Mouse (Mus musculus): ENCODE measurements around the gene Gm9507. TPM values are rescaled to one million over a fixed set of nuclear protein-coding genes. Genes with fewer than 3 reads are reported as not detected.
"Not testable (repeated sequence)": the region's sequence is repeated elsewhere in the genome, so short reads cannot be mapped to it uniquely, and the experiment has no call there.

Gm9507 gene
- not detected in 2 replicates for total RNA-seq (2014; fragmentation: Nextera tagmentation)
- total RNA-seq (2017), result not detected in 2 replicates

DNA sequence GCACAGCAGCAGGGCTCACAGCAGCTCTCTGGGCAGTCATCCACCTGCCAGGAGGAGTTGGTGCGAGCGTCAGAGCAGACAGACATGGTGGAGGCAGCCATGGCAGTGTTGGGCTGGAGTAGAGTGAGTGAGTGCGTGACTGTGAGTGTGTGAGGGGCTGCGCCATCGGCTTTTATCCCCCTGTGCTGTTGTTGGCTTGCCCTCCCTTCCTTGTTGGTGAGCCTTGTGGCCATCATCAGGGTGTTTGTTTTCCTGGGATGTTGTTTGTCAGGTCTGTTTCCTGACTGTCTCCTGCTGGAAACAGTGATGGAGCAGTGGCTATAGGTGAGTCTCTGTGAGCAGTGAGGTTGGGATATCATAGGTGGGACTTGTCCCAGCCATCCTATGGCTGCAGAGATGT, at the start of gene Gm9507:
TSS of gene Gm9507 (minus strand) at position 101 of the 400 bp plus-strand sequence.
- no peak for ATAC-seq (replicated peaks; ENCODE audit: low FRiP score, low TSS enrichment, poor library complexity, severe bottlenecking)

DNA sequence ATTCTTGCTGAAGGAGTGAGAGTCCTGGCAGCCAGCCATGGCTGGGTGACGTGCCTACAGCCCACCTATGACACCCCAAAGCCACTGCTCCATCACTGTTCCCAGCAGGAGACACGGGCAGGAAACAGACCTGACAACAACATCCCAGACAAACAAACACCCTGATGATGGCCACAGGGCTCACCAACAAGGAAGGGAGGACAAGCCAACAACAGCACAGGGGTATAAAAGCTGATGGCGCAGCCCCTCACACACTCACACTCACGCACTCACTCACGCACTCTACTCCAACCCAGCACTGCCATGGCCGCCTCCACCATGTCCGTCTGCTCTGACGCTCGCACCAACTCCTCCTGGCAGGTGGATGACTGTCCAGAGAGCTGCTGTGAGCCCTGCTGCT, 40.9 kb upstream of the Gm9507 start, which contains the start of gene Gm10318:
TSS of gene Gm10318 (plus strand) at position 301 of the 400 bp plus-strand sequence.
- no peak for ATAC-seq (replicated peaks; ENCODE audit: low FRiP score, low TSS enrichment, poor library complexity, severe bottlenecking)

DNA sequence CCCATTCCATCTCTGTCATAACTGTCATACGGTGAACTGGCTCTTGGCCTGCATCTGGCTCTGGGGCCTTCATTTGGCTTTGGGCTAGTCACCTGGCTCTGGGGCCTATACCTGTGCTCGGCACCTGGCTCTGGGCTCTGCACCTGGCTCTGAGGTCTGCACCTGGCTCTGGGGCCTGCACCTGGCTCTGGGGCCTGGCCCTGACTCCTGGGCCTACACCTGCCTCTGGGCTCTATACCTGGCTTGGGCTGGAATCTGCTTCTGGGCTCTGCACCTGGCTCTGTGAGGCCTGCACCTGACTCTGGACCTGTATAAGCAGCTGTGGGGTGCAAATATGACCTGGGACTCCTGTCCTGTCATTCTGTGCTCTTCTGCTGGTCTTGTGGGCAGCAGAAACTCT, 35.9 kb upstream of the Gm9507 start:
- no peak for ATAC-seq (replicated peaks; ENCODE audit: low FRiP score, low TSS enrichment, poor library complexity, severe bottlenecking)

DNA sequence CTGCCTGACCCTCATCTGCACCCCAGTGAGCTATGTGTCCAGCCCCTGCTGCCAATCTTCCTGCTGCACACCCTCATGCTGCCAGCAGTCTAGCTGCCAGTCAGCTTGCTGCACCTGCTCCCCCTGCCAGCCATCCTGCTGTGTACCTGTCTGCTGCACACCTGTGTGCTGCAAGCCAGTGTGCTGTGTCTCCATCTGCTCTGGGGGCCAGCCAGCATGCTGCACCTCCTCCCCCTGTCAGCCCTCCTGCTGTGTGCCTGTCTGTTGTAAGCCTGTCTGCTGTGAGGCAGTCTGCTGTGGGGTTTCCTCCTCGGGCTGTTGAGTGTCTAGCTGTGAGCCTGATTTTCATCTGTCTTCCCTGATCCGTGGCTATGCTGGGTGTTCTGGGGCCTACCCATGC, 35.3 kb upstream of the Gm9507 start:
- ATAC-seq (replicated peaks; ENCODE audit: low FRiP score, low TSS enrichment, poor library complexity, severe bottlenecking), result no peak

DNA sequence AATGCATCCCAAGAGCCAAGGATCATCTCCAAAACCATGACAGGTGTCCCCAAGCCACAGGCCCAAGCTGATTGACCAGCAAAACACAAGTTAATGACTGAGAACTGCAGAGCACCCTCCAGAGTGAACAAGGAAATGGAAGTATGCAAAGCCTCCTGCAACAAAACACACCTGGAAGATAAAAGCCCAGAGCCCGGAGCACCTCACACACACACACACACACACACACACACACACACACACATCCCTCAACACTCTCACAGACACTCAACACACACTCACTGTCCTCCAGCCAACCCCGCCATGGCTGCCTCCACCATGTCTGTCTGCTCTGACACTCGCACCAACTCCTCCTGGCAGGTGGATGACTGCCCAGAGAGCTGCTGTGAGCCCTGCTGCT, 34.9 kb upstream of the Gm9507 start, which contains the start of gene Gm36176:
TSS of gene Gm36176 (plus strand) at position 301 of the 400 bp plus-strand sequence.
- no peak for ATAC-seq (replicated peaks; ENCODE audit: low FRiP score, low TSS enrichment, poor library complexity, severe bottlenecking)

DNA sequence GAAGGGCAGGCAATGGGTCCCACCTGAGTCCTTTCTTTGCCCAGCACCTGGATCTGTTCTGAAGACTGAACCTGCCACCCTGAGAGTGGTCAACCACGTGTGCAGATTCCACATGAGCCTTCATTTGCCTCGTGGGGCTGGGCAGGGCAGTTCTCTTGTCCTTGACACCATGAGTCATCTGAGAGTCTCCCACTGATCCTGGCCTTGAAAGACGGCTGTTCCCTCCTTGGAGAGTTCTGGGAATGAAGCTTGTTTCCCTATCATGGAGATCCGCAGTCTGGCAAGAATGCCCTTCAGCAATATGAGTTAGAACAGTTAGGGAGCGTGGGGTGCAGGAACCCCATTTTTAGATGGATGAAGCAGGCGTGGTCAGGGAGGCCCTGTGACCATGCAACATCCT, 27.4 kb upstream of the Gm9507 start:
- ATAC-seq (replicated peaks; ENCODE audit: low FRiP score, low TSS enrichment, poor library complexity, severe bottlenecking), result no peak

DNA sequence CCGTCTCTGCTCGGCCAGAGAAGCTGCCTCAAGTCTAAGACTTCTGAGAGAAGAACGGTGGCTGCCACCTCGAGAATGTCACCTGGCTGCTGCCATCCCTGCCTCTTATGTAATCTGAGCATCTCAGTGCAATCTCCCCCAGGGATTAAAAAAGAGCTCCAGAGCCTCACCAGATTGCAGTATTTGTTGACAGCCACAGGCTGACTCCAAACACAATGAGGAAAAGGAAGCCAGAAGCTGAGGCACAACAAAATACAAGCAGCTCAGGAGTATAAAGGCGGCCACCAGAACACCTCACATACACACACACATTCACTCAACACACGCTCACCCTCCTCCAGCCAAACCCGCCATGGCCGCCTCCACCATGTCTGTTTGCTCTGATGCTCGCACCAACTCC, 24.0 kb upstream of the Gm9507 start, which contains the start of gene Krtap10-10:
TSS of gene Krtap10-10 (plus strand) at position 301 of the 400 bp plus-strand sequence.
- ATAC-seq (replicated peaks; ENCODE audit: low FRiP score, low TSS enrichment, poor library complexity, severe bottlenecking), result no peak

DNA sequence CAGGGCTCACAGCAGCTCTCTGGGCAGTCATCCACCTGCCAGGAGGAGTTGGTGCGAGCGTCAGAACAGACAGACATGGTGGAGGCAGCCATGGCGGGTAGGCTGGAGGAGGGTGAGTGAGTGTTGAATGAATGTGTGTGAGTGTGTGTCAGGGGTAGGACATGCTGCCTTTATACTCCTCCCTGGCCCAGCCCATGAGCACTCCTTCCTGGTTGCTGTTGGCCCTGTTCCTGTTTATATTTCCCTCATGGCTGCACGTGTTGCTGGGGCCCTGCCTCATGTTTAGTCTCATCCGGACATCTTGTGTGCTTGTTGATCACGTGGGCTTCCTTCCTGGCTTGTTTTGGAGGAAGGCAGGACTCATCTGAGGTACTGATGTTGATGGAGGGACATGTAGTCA, 15.3 kb upstream of the Gm9507 start, which contains the start of gene Krtap10-4:
TSS of gene Krtap10-4 (minus strand) at position 145 of the 400 bp plus-strand sequence.
- ATAC-seq (replicated peaks; ENCODE audit: low FRiP score, low TSS enrichment, poor library complexity, severe bottlenecking), result no peak

DNA sequence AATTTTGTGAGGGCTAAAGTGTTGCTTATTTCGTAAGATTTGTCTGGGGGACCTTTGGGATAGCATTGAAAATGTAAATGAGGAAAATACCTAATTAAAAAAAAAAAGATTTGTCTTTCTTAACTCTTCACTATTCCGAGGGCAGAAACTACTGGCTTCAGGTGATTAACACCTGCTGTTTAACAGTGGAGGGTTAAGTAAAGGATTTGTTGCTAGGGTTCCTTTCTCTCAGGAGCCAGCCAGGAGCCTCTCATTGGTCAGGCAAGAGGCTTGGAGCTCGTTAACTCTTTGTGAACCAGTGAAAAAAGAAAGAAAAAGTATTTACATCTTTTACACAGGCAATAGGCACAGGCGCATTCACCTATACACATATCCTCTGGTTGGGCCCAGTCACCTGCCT, 7.6 kb upstream of the Gm9507 start:
- ATAC-seq (replicated peaks; ENCODE audit: low FRiP score, low TSS enrichment, poor library complexity, severe bottlenecking), result no peak

DNA sequence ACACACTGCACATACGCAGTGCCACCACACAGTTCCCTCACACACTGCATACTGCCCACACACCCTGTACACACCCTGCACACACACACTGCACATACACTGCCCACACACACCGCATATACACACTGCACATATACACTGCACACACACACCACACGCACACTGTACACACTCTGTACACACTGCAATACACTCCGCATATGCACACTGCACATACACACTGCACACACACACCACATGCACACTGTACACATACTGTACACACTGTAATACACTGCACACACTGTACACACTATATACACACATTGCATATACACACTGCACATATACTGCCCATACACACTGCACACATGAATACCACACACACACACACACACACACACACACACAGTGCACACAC, 6.9 kb upstream of the Gm9507 start:
- ATAC-seq (replicated peaks; ENCODE audit: low FRiP score, low TSS enrichment, poor library complexity, severe bottlenecking), result no peak

DNA sequence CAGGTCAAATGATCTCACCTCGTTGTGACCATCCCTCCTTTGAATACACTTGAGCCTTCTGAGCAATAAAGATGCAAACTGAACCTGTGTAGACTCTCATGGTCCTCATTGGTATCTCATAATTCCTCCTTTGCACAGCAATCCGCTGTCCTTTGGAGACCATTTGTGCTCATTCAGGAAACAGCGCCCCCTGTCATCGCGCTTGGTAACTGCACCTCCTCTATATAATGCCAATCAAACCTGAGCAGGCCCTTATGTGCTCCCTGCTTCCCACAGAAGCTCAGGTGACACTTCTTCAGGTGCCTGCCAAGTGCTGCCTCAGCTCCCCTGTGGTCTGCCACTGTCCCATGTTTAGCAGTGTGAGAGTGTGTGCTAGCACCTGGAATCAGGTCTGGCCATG, 3.9 kb upstream of the Gm9507 start:
- ATAC-seq (replicated peaks; ENCODE audit: low FRiP score, low TSS enrichment, poor library complexity, severe bottlenecking), result 0 out of 2 replicates have a peak, but pooled peaks have one; percentile 4

DNA sequence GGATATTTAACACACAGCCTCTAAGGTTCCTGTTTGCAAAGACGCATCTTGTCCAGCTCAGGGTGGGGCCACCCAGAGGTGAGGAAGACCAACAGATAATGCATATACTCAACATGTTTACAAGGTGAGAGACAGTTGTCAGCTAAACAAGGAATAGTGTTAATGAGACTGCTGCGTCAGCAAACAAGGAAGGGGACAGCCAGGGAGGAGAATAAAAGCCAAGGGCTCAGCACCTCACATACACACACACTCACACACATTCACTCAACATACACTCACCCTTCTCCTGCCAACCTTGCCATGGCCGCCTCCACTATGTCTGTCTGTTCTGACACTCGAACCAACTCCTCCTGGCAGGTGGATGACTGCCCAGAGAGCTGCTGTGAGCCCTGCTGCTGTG, 2.7 kb upstream of the Gm9507 start, which contains the start of gene Gm2696:
TSS of gene Gm2696 (plus strand) at position 301 of the 400 bp plus-strand sequence.
- ATAC-seq (replicated peaks; ENCODE audit: low FRiP score, low TSS enrichment, poor library complexity, severe bottlenecking), result no peak

DNA sequence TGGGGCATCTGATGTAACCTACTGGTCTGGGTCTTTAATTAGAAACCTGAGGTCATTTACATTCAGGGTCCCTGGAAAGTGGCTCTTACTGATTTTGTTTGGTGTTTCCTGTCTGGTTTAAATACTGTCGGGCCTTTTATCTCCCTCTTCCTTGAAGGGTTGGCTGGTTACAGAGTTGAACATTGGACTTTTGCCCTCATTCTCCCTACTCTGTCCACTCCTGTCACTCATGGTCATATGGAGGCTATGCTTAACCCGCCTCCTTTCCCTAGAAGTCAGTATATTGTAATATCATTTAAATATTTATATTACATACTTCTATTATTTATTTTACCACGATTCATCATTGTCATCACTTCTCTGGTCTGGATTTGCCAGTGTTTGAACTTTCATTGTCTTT, 7.5 kb downstream of the Gm9507 start:
- ATAC-seq (replicated peaks; ENCODE audit: low FRiP score, low TSS enrichment, poor library complexity, severe bottlenecking), result no peak

DNA sequence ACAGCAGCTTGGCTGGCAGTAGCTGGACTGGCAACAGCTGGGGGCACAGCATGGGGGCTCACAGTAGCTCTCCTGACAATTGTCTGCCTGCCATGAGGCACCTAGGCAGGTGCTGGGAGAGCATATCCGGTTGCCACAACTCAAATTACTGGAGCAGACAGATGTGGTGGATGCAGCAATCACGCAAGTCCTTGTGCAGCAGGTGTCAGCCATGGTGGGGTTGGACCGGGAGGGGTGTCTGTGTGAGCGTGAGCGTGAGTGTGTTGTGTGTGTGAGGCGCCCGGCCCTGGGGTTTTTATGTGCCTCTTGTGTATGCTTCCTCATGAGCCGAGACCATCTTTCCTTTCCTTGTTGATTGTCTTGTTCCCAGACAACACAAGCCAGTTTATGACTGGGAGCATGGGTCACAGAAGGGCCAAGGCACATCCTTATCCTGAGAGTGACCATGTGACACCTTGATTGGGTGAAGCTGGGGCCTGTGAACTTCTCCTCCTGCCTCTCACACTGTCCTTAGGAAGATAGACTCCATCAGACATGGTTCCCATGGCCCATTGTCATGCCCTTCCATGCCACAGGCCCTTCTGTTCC, 12.6 kb downstream of the Gm9507 start, which contains the start of gene Gm19668:
TSS of gene Gm19668 (minus strand) at position 213 of the 588 bp plus-strand sequence.
- ATAC-seq (replicated peaks; ENCODE audit: low FRiP score, low TSS enrichment, poor library complexity, severe bottlenecking), result no peak

DNA sequence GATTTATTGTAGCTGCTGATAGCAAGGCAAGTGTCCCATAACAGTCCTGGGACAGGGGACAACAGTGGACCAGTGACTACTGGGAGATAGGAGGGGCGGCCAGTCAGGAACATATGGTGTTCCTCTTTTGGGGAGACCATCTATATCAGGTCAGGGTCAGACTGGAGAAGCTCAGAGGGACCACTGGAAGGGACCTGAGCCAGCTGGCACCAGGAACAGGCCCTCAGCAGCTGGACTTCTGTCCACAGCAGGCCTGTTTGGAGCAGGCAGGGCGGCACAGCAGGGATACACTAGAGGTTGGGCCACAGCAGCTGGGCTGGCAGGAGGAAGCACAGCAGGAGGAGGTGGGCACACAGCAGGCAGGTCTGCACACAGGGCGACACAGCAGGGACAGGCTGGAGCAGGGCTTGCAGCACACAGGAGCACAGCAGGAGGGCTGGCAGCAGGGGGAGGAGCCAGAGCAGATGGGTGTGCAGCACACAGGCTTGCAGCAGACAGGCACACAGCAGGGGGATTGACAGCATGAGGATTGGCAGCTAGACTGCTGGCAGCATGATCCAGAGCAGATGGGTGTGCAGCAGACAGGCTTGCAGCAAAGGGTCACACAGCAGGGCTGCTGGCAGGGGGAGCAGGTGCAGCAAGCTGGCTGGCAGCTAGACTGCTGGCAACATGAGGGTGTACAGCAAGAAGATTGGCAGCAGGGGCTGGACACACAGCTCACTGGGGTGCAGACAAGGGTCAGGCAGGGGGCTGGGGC, 13.3 kb downstream of the Gm9507 start:
- not testable (repeated sequence) for ATAC-seq (replicated peaks; ENCODE audit: low FRiP score, low TSS enrichment, poor library complexity, severe bottlenecking)

DNA sequence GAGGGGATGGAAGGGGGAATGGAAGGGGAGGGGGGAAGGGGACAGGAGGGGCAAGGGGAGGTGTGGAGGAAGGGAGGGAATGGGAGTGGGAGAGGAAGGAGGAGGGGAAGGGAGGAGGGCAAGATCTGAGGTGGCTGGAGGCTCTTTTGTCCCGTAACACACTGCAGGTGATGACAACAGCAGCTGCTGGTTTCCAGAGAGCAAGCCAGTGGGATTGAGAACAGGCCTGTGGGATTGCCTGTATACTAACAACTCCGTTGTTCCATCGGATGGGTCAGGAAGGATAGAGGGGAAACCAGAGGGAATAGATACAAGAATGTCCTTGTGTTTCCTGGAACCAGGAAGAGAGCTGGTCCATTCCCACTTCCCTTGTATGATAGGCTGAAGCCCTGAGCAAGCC, 14.0 kb downstream of the Gm9507 start:
- ATAC-seq (replicated peaks; ENCODE audit: low FRiP score, low TSS enrichment, poor library complexity, severe bottlenecking), result no peak

DNA sequence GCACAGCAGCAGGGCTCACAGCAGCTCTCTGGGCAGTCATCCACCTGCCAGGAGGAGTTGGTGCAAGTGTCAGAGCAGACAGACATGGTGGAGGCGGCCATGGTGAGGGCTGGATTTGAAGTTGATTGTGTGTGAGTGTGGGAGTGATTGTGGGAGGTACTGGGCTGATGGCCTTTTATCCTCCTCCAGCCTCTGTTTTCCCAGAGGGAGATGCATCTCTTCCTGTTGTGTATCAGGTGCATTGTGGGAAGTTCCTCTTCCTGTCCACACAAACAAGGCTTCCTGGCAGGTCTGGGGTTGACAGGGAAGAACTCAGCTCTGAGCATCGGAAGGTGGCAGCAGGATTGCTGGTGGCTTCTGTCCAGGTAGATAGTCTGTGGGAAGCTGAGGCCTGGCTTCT, 16.7 kb downstream of the Gm9507 start, which contains the start of gene Gm9639:
TSS of gene Gm9639 (minus strand) at position 101 of the 400 bp plus-strand sequence.
- ATAC-seq (replicated peaks; ENCODE audit: low FRiP score, low TSS enrichment, poor library complexity, severe bottlenecking), result no peak

DNA sequence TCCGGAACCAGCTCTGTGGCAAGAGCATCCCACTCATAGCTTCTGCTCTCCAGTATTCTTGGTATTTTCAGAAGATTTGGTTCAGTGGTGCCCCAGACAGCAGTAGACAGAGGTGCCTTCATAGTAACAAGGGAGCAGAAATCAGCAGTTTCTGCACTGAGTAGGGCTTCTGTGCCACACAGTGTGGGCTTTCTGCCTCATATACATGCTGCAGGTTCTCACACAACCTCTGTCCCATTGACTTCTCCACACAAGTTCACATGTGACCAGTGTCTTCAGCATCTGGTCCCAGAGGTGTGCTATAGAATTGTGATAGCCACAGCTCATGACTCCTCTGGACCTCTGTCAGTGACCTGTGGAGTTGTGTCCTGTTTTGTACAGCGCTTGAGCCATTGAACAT, 23.0 kb downstream of the Gm9507 start:
- no peak for ATAC-seq (replicated peaks; ENCODE audit: low FRiP score, low TSS enrichment, poor library complexity, severe bottlenecking)

DNA sequence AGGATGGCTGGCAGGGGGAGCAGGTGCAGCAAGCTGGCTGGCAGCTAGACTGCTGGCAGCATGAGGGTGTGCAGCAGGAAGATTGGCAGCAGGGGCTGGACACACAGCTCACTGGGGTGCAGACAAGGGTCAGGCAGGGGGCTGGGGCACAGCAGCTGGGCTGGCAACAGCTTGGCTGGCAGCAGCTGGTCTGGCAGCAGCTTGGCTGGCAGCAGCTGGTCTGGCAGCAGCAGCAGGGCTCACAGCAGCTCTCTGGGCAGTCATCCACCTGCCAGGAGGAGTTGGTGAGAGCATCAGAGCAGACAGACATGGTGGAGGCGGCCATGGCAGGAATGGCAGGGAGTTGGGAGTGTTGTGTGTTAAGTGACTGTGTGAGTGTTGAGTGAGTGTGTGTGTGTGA, 23.8 kb downstream of the Gm9507 start, which contains the start of gene Gm7137:
TSS of gene Gm7137 (minus strand) at position 325 of the 400 bp plus-strand sequence.
- not testable (repeated sequence) for ATAC-seq (replicated peaks; ENCODE audit: low FRiP score, low TSS enrichment, poor library complexity, severe bottlenecking)

DNA sequence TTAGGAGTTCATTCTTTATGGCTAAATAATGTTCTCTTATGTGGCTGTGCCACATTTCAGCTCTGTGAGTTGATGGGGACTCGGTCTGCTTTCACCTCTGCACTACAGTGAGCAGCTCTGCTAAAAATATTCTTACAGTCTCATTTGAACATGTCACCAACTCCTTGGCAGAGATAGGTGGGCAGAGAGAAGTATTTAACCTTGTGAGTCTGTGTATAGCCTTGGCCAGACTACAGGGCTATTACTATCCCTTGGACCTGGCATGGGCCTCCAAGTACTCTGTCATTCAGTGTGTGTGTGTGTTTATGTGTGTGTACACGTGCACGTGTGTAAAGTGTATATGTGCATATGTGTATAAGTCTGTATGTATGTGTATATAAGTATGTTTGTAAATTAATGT, 28.2 kb downstream of the Gm9507 start:
- not testable (repeated sequence) for ATAC-seq (replicated peaks; ENCODE audit: low FRiP score, low TSS enrichment, poor library complexity, severe bottlenecking)

Data from megakaryocyte-erythroid progenitor cell, adult 5-6 weeks (primary cell).